Mouse (Mus musculus): ENCODE results near the gene Itpr1.

DNA sequence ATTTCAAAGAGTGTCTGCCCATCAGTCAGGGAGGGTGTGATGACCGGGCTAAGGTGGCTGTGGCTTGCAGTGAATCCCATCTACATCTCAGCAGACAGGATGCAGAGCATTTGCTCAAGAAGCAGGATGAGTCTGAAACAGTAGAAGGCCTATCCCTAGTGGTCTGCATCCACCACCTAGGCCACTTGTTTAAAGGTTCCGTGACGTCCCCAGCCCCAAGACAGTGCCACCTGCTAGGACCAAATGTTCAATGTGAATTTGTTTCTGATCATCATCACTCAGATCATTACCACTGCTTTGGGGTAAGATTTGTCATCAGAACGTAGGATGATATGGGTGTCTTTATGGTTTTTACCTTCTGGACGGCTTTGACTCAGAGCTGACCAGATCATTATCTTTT, 125.5 kb downstream of the Itpr1 start:
- TF ChIP-seq CTCF (IDR thresholded peaks at IDR 0.05; ENCODE audit: low read depth, low read length) (no peak), TAL1 (conservative IDR thresholded peaks at IDR 0.05; ENCODE audit: low read depth, low read length) (no peak), GATA2 (IDR thresholded peaks at IDR 0.05; ENCODE audit: borderline replicate concordance, low read depth, low read length) (no peak)
